Mouse (Mus musculus): ENCODE results near the gene Tcf7. TPM values are rescaled to one million over a fixed set of nuclear protein-coding genes. Genes with fewer than 3 reads are reported as not detected.
A peak's percentile ranks its signal among the peaks of the same experiment; 100 is the strongest.
"Not testable (repeated sequence)": the region's sequence is repeated elsewhere in the genome, so short reads cannot be mapped to it uniquely, and the experiment has no call there.

Gene Tcf7
- polyA plus RNA-seq, 1 experiment = 2.6 TPM

DNA sequence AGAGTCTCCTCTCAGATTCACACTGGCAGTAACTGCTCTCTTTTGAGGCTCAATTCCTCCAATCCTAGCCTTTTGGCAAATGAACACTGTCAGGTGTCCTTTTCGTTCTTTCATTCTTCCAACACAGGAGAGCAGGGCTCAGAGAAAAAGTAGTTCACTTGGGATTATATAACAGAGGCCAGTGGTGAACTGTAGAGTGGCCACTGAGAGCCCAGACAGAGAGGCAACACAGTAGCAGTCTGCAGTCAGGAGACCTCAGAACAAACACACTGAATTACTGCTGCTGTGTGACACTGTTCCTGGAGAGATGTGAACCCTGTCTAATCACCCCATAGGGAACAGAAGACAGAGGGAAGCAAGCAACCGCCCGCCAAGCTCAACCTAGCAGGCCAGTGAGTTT lies 55.8 kb downstream of the Tcf7 start:
- Histone ChIP-seq H3K4me1 (ENCODE audit: control insufficient read depth, insufficient read depth, low read length) (no peaks in the 10 kb centered on the region; the same call in 1 of the 2 replicates), H3K27ac (ENCODE audit: control insufficient read depth, insufficient read depth, low read depth, low read length, poor library complexity) (no peak overlapping the region), H3K4me3 (replicated peaks; ENCODE audit: control insufficient read depth, low read depth, low read length) (no peak overlapping the region)
- TF ChIP-seq CTCF (IDR thresholded peaks at IDR 0.05; ENCODE audit: control insufficient read depth, insufficient read depth, low read length) (no peak), POLR2A (IDR thresholded peaks at IDR 0.05; ENCODE audit: borderline replicate concordance, control insufficient read depth, low read depth, low read length) (no peak)
- WGBS = 81% methylated on average over 3 of the region's 3 CpGs

DNA sequence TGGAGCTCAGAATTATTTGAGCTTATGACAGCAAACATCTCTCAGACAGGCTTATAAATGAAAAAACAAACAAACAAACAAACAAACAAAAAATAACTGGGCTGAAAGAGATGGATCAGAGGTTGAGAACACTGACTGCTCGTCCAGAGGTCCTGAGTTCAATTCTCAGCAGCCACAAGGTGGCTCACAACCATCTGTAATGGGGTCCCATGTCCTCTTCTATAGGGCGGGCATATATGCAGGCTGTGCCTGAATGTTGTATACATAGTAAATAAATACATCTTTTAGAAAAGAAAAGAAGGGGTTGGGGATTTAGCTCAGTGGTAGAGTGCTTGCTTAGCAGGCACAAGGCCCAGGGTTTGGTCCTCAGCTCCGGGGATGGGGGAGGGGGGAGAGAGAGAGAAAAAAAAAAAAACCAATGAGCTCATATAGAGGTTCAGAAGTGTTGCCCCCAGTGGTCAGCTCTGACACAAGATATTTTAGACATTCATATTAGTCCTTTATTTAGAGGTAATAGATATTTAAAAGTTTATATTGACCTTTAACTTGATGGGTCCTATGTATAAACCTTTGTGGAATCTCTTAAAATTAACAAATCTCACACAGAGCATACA lies 56.7 kb downstream of the Tcf7 start:
- TF ChIP-seq POLR2A (IDR thresholded peaks at IDR 0.05; ENCODE audit: borderline replicate concordance, control insufficient read depth, low read depth, low read length) (no peak), CTCF (IDR thresholded peaks at IDR 0.05; ENCODE audit: control insufficient read depth, insufficient read depth, low read length) (no peak)
- Histone ChIP-seq H3K4me1 (ENCODE audit: control insufficient read depth, insufficient read depth, low read length) (no peaks in the 10 kb centered on the region; the same call in 1 of the 2 replicates), H3K27ac (ENCODE audit: control insufficient read depth, insufficient read depth, low read depth, low read length, poor library complexity) (no peak overlapping the region), H3K4me3 (replicated peaks; ENCODE audit: control insufficient read depth, low read depth, low read length) (no peak overlapping the region)
- WGBS = 68% methylated on average over 3 of the region's 3 CpGs

DNA sequence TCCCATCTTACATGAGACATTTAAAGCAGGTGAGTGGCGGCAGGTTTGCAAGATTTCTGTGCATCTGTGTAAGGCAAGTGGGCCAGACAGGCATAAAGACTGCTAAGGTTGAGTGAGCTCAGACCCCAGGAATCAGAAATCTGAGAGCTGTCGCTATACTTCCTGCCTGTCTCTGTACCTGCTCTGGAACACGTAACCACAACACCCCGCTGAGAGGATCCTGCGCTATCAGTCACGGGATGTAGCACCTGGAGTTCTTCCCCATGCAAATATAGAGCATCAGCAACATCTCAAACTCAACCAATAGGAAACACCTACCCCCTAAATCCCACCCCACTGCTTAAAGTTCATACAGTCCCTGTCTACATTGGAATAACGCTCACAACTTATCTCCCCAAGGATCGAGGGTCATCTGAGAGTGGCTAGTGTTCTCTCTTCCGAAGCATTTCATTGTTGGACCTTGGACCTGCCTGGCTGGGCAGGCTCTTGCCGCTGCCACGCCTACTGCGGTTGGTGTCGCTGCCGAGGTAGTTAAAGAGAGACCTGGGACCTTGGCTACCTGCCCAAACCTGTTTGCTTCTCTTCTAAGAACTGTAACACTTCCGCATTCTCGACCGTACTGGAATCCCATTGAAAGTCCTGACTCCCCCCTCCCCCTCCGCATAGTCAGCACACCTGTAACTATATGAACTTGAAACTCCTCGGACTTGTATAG lies 58.7 kb downstream of the Tcf7 start:
- Histone ChIP-seq H3K4me3 (replicated peaks; ENCODE audit: control insufficient read depth, low read depth, low read length) (peak overlapping the region; percentile 31), H3K27ac (ENCODE audit: control insufficient read depth, insufficient read depth, low read depth, low read length, poor library complexity) (no peak overlapping the region), H3K4me1 (ENCODE audit: control insufficient read depth, insufficient read depth, low read length) (no peaks in the 10 kb centered on the region; the same call in 1 of the 2 replicates)
- TF ChIP-seq POLR2A (IDR thresholded peaks at IDR 0.05; ENCODE audit: borderline replicate concordance, control insufficient read depth, low read depth, low read length) (no peak), CTCF (IDR thresholded peaks at IDR 0.05; ENCODE audit: control insufficient read depth, insufficient read depth, low read length) (no peak)
- 6% methylated on average over 19 of the region's 19 CpGs for WGBS

DNA sequence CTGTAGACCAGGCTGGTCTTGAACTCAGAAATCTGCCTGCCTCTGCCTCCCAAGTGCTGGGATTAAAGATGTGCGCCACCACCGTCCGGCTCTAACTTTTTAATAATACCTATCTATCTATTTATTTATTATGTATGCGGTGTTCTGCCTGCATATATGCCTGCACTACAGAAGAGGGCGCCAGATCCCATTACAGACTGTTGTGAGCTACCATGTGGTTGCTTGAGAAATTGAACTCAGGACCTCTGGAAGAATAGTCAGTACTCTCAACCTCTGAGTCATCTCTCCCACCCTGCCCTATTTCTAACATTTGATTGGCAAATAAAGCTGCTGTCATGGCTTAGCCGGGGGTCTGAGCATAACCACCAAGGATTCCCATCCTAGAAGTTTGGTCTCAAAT lies 59.9 kb downstream of the Tcf7 start:
- 62% methylated on average over 6 of the region's 6 CpGs for WGBS
- TF ChIP-seq POLR2A (IDR thresholded peaks at IDR 0.05; ENCODE audit: borderline replicate concordance, control insufficient read depth, low read depth, low read length) (no peak), CTCF (IDR thresholded peaks at IDR 0.05; ENCODE audit: control insufficient read depth, insufficient read depth, low read length) (peak; percentile 19; the same call in 1 of the 2 replicates)
- no peak overlapping the region for H3K4me3 ChIP-seq (replicated peaks; ENCODE audit: control insufficient read depth, low read depth, low read length)
- H3K27ac ChIP-seq (ENCODE audit: control insufficient read depth, insufficient read depth, low read depth, low read length, poor library complexity) = no peak overlapping the region
- H3K4me1 ChIP-seq (ENCODE audit: control insufficient read depth, insufficient read depth, low read length) = no peaks in the 10 kb centered on the region; the same call in 1 of the 2 replicates

DNA sequence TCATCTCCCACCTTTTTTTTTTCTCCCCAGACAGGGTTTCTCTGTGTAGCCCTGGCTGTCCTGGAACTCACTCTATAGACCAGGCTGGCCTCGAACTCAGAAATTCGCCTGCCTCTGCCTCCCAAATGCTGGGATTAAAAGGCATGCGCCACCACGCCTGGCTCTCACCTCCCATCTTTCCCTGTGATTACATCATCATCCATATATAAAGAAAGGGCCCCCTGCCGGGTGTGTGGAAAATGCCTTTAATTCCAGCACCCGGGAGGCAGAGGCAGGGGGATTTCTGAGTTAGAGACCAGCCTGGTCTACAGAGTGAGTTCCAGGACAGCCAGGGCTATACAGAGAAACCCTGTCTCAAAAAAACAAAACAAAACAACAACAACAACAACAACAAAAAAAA lies 60.9 kb downstream of the Tcf7 start:
- not testable (repeated sequence) for H3K4me3 ChIP-seq (replicated peaks; ENCODE audit: control insufficient read depth, low read depth, low read length); H3K27ac ChIP-seq (ENCODE audit: control insufficient read depth, insufficient read depth, low read depth, low read length, poor library complexity); H3K4me1 ChIP-seq (ENCODE audit: control insufficient read depth, insufficient read depth, low read length)
- WGBS = 70% methylated on average over 6 of the region's 6 CpGs

DNA sequence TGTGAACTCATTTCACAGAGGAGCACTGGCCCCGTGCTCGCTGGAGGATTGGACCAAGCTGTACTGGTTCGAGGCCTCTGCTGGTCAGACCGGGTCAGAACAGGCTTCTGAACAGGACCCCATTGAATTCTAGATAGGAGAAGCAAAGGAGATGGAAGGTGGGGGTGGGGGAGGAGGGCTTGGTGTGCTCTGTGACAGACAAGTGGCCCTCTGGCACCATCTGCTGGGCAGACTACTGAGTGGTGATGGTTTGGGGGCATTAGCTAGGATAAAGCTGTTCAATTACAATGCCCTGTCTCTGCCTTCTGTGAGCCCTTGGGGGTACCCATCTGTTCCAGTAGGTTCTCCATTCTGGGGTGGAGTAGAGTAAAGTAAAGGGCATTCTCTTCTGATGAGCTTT lies 62.5 kb downstream of the Tcf7 start:
- Histone ChIP-seq H3K27ac (ENCODE audit: control insufficient read depth, insufficient read depth, low read depth, low read length, poor library complexity) (no peak overlapping the region), H3K4me3 (replicated peaks; ENCODE audit: control insufficient read depth, low read depth, low read length) (no peak overlapping the region), H3K4me1 (ENCODE audit: control insufficient read depth, insufficient read depth, low read length) (no peaks in the 10 kb centered on the region; the same call in 1 of the 2 replicates)
- 13% methylated on average over 4 of the region's 4 CpGs for WGBS
- TF ChIP-seq POLR2A (IDR thresholded peaks at IDR 0.05; ENCODE audit: borderline replicate concordance, control insufficient read depth, low read depth, low read length) = no peak
- peak; percentile 80 for TF ChIP-seq CTCF (IDR thresholded peaks at IDR 0.05; ENCODE audit: control insufficient read depth, insufficient read depth, low read length)

DNA sequence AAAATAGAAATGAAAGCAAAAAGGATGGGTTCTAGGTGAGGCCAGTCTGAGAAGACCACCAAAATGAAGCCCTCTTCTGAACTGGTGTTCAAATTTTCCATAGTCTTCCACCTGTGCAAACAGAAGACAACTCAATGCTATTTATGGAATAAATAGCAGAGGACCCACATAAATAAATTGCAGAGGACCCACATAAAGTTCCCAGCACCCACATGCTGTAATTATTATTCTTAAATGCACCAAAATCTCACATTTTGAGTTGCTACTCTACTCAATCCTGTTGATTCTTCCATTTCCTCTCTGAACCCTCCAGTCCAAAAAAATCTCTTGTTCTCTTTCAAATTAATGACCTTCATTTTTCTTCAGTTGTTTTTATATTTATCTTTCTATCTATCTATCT lies 68.9 kb downstream of the Tcf7 start, which contains the start of gene Olfr1371:
Olfr1371 (minus strand) TSS at position 101 of the 400 bp plus-strand sequence.
- Histone ChIP-seq H3K27ac (ENCODE audit: control insufficient read depth, insufficient read depth, low read depth, low read length, poor library complexity) (no peak within 1 kb of the TSS), H3K4me1 (ENCODE audit: control insufficient read depth, insufficient read depth, low read length) (no peaks in the 10 kb centered on the region), H3K4me3 (replicated peaks; ENCODE audit: control insufficient read depth, low read depth, low read length) (no peak within 1 kb of the TSS)
- TF ChIP-seq CTCF (IDR thresholded peaks at IDR 0.05; ENCODE audit: control insufficient read depth, insufficient read depth, low read length) (no peak), POLR2A (IDR thresholded peaks at IDR 0.05; ENCODE audit: borderline replicate concordance, control insufficient read depth, low read depth, low read length) (no peak)

Other genes with a start within 250 kb of the Tcf7 start
- 29.8 and 38.0 TPM in 2 replicates for gene Ppp2ca, start 184.3 kb downstream of the Tcf7 start, polyA plus RNA-seq (2011; ENCODE audit: insufficient read depth, insufficient read length, low replicate concordance, missing spikeins)
- gene Olfr1373, start 137.5 kb downstream of the Tcf7 start, polyA plus RNA-seq (2011; ENCODE audit: insufficient read depth, insufficient read length, low replicate concordance, missing spikeins) = not detected in 2 replicates
- not detected in 2 replicates for gene Olfr1371, start 69.0 kb downstream of the Tcf7 start, polyA plus RNA-seq (2011; ENCODE audit: insufficient read depth, insufficient read length, low replicate concordance, missing spikeins)
- 102 and 171 TPM in 2 replicates for gene Skp1a, start 51.0 kb downstream of the Tcf7 start, polyA plus RNA-seq (2011; ENCODE audit: insufficient read depth, insufficient read length, low replicate concordance, missing spikeins)
- 68.5 and 89.4 TPM in 2 replicates for gene Vdac1, start 77.8 kb upstream of the Tcf7 start, polyA plus RNA-seq (2011; ENCODE audit: insufficient read depth, insufficient read length, low replicate concordance, missing spikeins)
- 13.4 and 29.2 TPM in 2 replicates for gene 9530068E07Rik, start 113.4 kb upstream of the Tcf7 start, polyA plus RNA-seq (2011; ENCODE audit: insufficient read depth, insufficient read length, low replicate concordance, missing spikeins)